8 mouse cellular contexts compared by ENCODE assay signal in genomic region chr14:52256311-52257175, GRCm38 (mm10). TPM values are rescaled to one million over a fixed set of nuclear protein-coding genes. Genes with fewer than 3 reads are reported as not detected.
DNase-seq lines count a peak whose midpoint lies in the region; ATAC-seq lines count a peak whose summit lies in the region.

No protein-coding gene starts in this region.

- WGBS in kidney, embryonic 16.5 days = 6% methylated on average over 18 of the region's 18 CpGs

- peak overlapping the region; percentile 94 for H3K27ac ChIP-seq in kidney, embryonic 16.5 days (ENCODE audit: low read length)

- H3K4me1 ChIP-seq in erythroblast, embryonic 14.5 days (ENCODE audit: control insufficient read depth) = peaks cover 36% of the 10 kb centered on the region
- peaks cover 17% of the 10 kb centered on the region for H3K4me1 ChIP-seq in kidney, embryonic 16.5 days (ENCODE audit: insufficient read depth, low read length)

- H3K9me3 ChIP-seq in erythroblast, embryonic 14.5 days (ENCODE audit: control insufficient read depth, low read length) = no peaks in the 10 kb centered on the region
- H3K9me3 ChIP-seq in kidney, embryonic 16.5 days (ENCODE audit: low read length) = no peaks in the 10 kb centered on the region

- peak overlapping the region; percentile 66 for H3K4me2 ChIP-seq in kidney, embryonic 16.5 days (replicated peaks; ENCODE audit: low read depth, low read length)

- DNase-seq in kidney, adult 18-20 months = peak; percentile 20
- DNase-seq in kidney, postnatal 25 days = no peak
- peak; percentile 28 for DNase-seq in Muller cell, postnatal 12 days (ENCODE audit: inconsistent ontology term)
- DNase-seq in mesoderm, embryonic 11.5 days (ENCODE audit: low read depth, low spot score) = peak; percentile 16
- DNase-seq in telencephalon, adult 2 months (ENCODE audit: low read depth, low spot score) = peak; percentile 29
- no peak for DNase-seq in urinary bladder, postnatal 14 days (ENCODE audit: low spot score)

- H3K9ac ChIP-seq in kidney, embryonic 16.5 days (replicated peaks; ENCODE audit: low read length) = peak overlapping the region; percentile 90

- H3K4me3 ChIP-seq in erythroblast, embryonic 14.5 days (replicated peaks) = peak overlapping the region; percentile 95
- peak overlapping the region; percentile 81 for H3K4me3 ChIP-seq in kidney, embryonic 16.5 days (ENCODE audit: low read length)

- ATAC-seq in kidney, embryonic 16.5 days (ENCODE audit: low FRiP score, low TSS enrichment) = no peak

- H3K36me3 ChIP-seq in erythroblast, embryonic 14.5 days (ENCODE audit: control insufficient read depth) = peaks cover 2% of the 10 kb centered on the region; the same call in 1 of the 2 replicates
- 0 out of 2 replicates have a peak, but pooled peaks cover 3% of the 10 kb centered on the region for H3K36me3 ChIP-seq in kidney, embryonic 16.5 days (ENCODE audit: insufficient read depth, low read length)

- no peaks in the 10 kb centered on the region for H3K27me3 ChIP-seq in erythroblast, embryonic 14.5 days (ENCODE audit: control insufficient read depth)
- H3K27me3 ChIP-seq in kidney, embryonic 16.5 days (ENCODE audit: insufficient read depth, low read length) = no peaks in the 10 kb centered on the region

RNA-seq across cellular contexts. Expression of gene Chd8, which starts 1.0 kb away (rescaled TPM):
- 0.87 and 1.3 TPM in 2 replicates for polyA plus RNA-seq in erythroblast, embryonic 14.5 days (2012)
- polyA plus RNA-seq in kidney, embryonic 16.5 days (2015; fragmentation: Nextera tagmentation; extraction: Ambion mirVana) = 27.5 and 34.9 TPM in 2 replicates

RNA-seq across cellular contexts. Expression of gene Tox4, which starts 22.4 kb away (rescaled TPM):
- 1.4 and 2.0 TPM in 2 replicates for polyA plus RNA-seq in erythroblast, embryonic 14.5 days (2012)
- polyA plus RNA-seq in kidney, embryonic 16.5 days (2015; fragmentation: Nextera tagmentation; extraction: Ambion mirVana) = 43.6 and 46.2 TPM in 2 replicates

RNA-seq across cellular contexts. Expression of gene Rab2b, which starts 22.8 kb away (rescaled TPM):
- 0.04 TPM in 1 of 2 replicates, not detected in the other for polyA plus RNA-seq in erythroblast, embryonic 14.5 days (2012)
- 23.3 and 24.4 TPM in 2 replicates for polyA plus RNA-seq in kidney, embryonic 16.5 days (2015; fragmentation: Nextera tagmentation; extraction: Ambion mirVana)

RNA-seq across cellular contexts. Expression of gene Mettl3, which starts 48.4 kb away (rescaled TPM):
- 0.41 and 1.2 TPM in 2 replicates for polyA plus RNA-seq in erythroblast, embryonic 14.5 days (2012)
- 51.7 and 57.0 TPM in 2 replicates for polyA plus RNA-seq in kidney, embryonic 16.5 days (2015; fragmentation: Nextera tagmentation; extraction: Ambion mirVana)

RNA-seq across cellular contexts. Expression of gene Supt16, which starts 59.3 kb away (rescaled TPM):
- 2.0 and 2.6 TPM in 2 replicates for polyA plus RNA-seq in erythroblast, embryonic 14.5 days (2012)
- 51.1 and 60.0 TPM in 2 replicates for polyA plus RNA-seq in kidney, embryonic 16.5 days (2015; fragmentation: Nextera tagmentation; extraction: Ambion mirVana)

Comparison
In these comparisons a context has a peak if more than half of its experiments do, and no peak if none do; other contexts are left out.
1. DNase-seq: peak in kidney, adult 18-20 months (single experiment), Muller cell, postnatal 12 days (single experiment), mesoderm, embryonic 11.5 days (single experiment) and telencephalon, adult 2 months (single experiment); none in kidney, postnatal 25 days (0 of 2) and urinary bladder, postnatal 14 days (single experiment).
2. RNA of gene Chd8, which starts 1.0 kb away (polyA plus RNA-seq): 27.5 to 34.9 TPM in kidney, embryonic 16.5 days; 0.87 to 1.3 TPM in erythroblast, embryonic 14.5 days; every median in the first group is over 10 times any median in the second.
3. RNA of gene Tox4, which starts 22.4 kb away (polyA plus RNA-seq): 43.6 to 46.2 TPM in kidney, embryonic 16.5 days; 1.4 to 2.0 TPM in erythroblast, embryonic 14.5 days; every median in the first group is over 10 times any median in the second.
4. RNA of gene Rab2b, which starts 22.8 kb away (polyA plus RNA-seq): 23.3 to 24.4 TPM in kidney, embryonic 16.5 days; 0.04 TPM in erythroblast, embryonic 14.5 days; every median in the first group is over 10 times any median in the second.